Mouse (Mus musculus) limb, embryonic 14.5 days (tissue): Measurements from ENCODE around the gene Plcb3. TPM values are rescaled to one million over a fixed set of nuclear protein-coding genes. Genes with fewer than 3 reads are reported as not detected.

Experiments
- ATAC-seq: fragments of 200-750 bp; cut with Nextera tagmentation; 2 replicates; pipeline ENCODE4 v1.8.0; 2017; ENCODE audit warnings: low read depth, moderate number of reproducible peaks, moderate TSS enrichment; ENCODE audit not compliant: low FRiP score
- DNase-seq: peaks from one replicate; pipeline ENCODE4 v3.0.0-alpha.2; 2015; ENCODE audit warnings: low spot score
- H3K27ac ChIP-seq: fragments of 300-500 bp; sonication (generic); replicated peaks from 2 replicates; pipeline ENCODE4 v1.5.1; 2014; ENCODE audit warnings: low read depth, mild to moderate bottlenecking, low read length, moderate library complexity, mixed read lengths
- H3K27me3 ChIP-seq: fragments of 300-500 bp; sonication (generic); 2 replicates; pipeline ENCODE4 v1.6.1; 2014; ENCODE audit warnings: low read length, mixed read lengths; ENCODE audit not compliant: control insufficient read depth, insufficient read depth
- H3K36me3 ChIP-seq: fragments of 300-500 bp; sonication (generic); 2 replicates; pipeline ENCODE4 v1.6.1; 2014; ENCODE audit warnings: mild to moderate bottlenecking, low read length, moderate library complexity, mixed read lengths; ENCODE audit not compliant: control insufficient read depth, insufficient read depth
- H3K4me1 ChIP-seq: fragments of 300-500 bp; sonication (generic); 2 replicates; pipeline ENCODE4 v1.6.1; 2014; ENCODE audit warnings: antibody characterized with exemption, low read length, mixed read lengths; ENCODE audit not compliant: control insufficient read depth, insufficient read depth
- H3K4me2 ChIP-seq: fragments of 300-500 bp; sonication (generic); replicated peaks from 2 replicates; pipeline ENCODE4 v1.6.1; 2014; ENCODE audit warnings: low read depth, mild to moderate bottlenecking, low read length, moderate library complexity; ENCODE audit not compliant: severe bottlenecking
- H3K4me3 ChIP-seq: fragments of 300-500 bp; sonication (generic); replicated peaks from 2 replicates; pipeline ENCODE4 v1.5.1; 2014; ENCODE audit warnings: low read length
- H3K9ac ChIP-seq: fragments of 300-500 bp; sonication (generic); 2 replicates; pipeline ENCODE4 v1.6.1; 2014; ENCODE audit warnings: mild to moderate bottlenecking, low read depth, low read length, moderate library complexity; ENCODE audit not compliant: severe bottlenecking
- H3K9me3 ChIP-seq: fragments of 300-500 bp; sonication (generic); 2 replicates; pipeline ENCODE4 v1.6.1; 2016; ENCODE audit warnings: low read length; ENCODE audit not compliant: control insufficient read depth
- POLR2A ChIP-seq: fragments of 200-500 bp; IDR thresholded peaks from 2 replicates; pipeline ENCODE4 v1.8.0; 2012; ENCODE audit warnings: inconsistent platforms, mild to moderate bottlenecking, moderate library complexity, borderline replicate concordance; ENCODE audit not compliant: insufficient read depth, insufficient read length; ENCODE audit errors: extremely low read depth
- WGBS: fragments of 180-500 bp; shearing (Covaris S2); extraction: QIAGEN DNeasy Blood & Tissue Kit; methylation state at CpG from one replicate; pipeline ENCODE4 v1.1.7; 2014; 5-methylcytosine and 5-hydroxymethylcytosine counted together
- polyA plus RNA-seq, 2 experiments: library from polyadenylated mRNA; depleted of rRNA in 1 of 2; stranded (reverse) in 1 of 2; unstranded in 1 of 2; fragments of >200 nt; fragmentation: Nextera tagmentation in 1 of 2; extraction: Ambion mirVana in 1 of 2; gene quantifications; 2 replicates each; pipeline versions ENCODE4 v1.2.1 to v1.2.3; 2012 to 2014

Plcb3 gene
- polyA plus RNA-seq, 2 experiments = 36.6 to 80.6 TPM

DNA sequence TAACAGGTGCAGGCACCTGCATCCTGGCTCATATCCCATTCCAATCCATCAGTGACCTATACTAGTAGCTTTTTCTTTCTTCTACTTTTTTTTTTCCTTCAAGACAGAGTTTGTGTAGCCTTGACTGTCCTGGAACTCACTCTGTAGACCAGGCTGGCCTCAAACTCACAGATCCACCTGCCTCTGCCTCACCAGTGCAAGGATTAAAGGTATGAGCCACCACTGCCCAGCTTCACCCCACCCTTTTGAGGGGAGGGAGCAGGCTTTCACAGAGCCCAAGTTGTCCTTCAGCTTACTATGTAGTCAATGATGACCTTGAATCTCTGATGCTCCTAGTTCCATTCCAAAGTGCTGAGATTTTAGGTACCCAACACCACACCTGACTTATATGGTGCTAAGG lies 56.8 kb downstream of the Plcb3 start:
- Histone ChIP-seq H3K36me3 (no peaks in the 10 kb centered on the region), H3K27me3 (peaks cover 16% of the 10 kb centered on the region)
- ATAC-seq = no peak

DNA sequence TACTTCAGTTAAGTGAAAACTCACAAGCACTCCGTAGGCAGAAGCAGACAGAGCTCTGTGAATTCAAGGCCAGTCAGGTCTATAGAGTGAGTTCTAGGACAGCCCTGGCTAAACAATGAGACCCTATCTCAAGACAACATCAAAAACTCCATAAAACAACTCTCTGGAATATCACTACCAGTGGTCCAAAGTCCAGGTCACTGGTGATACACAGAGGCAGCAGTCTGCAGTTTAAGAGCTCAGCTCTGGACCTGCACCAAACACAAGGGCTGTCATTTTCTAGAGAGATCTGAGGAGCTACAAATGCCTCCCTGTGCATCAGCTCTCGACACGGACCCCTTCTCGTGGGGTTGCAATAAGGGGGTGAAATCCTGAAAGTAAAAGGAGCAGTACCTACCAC lies 57.9 kb downstream of the Plcb3 start:
- Histone ChIP-seq H3K36me3 (peaks cover 2% of the 10 kb centered on the region), H3K27me3 (peaks cover 5% of the 10 kb centered on the region; the same call in 1 of the 2 replicates), H3K4me2 (no peak overlapping the region), H3K27ac (no peak overlapping the region), H3K9me3 (no peaks in the 10 kb centered on the region), H3K4me3 (no peak overlapping the region), H3K9ac (no peak overlapping the region), H3K4me1 (peaks cover 11% of the 10 kb centered on the region; the same call in 1 of the 2 replicates)
- ATAC-seq = no peak
- 93% methylated on average over 4 of the region's 4 CpGs for WGBS
- no peak for DNase-seq
- TF ChIP-seq POLR2A = no peak

More for the DNA sequence above, 56.8 kb downstream of the Plcb3 start:
- Histone ChIP-seq H3K4me3 (no peak overlapping the region), H3K4me2 (no peak overlapping the region), H3K27ac (no peak overlapping the region), H3K4me1 (peaks cover 11% of the 10 kb centered on the region; the same call in 1 of the 2 replicates), H3K9me3 (no peaks in the 10 kb centered on the region), H3K9ac (no peak overlapping the region)
- DNase-seq = no peak
- TF ChIP-seq POLR2A = no peak

DNA sequence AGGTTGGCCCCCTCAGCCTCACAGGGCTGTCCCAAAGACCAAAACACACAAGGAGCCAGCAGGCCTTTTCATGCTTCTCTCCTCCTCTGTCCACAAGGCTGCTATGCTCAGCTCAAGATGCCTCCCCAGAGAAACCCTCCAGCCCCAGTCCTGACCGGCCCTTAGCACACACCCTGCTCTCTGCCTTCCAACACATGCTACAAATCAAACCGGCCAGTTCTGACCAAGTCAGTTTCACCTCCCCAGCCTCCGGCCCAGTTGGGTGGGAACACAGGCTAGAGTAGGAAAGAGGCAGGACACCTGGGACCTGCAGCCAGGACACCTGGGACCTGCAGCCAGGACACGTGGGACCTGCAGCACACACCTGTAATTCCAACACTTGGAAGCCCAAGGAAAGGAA lies 59.8 kb downstream of the Plcb3 start:
- 73% methylated on average over 4 of the region's 4 CpGs for WGBS
- no peak overlapping the region for H3K4me3 ChIP-seq
- no peak overlapping the region for H3K27ac ChIP-seq
- H3K9ac ChIP-seq = no peak overlapping the region
- H3K36me3 ChIP-seq = peaks cover 21% of the 10 kb centered on the region
- DNase-seq = no peak
- no peaks in the 10 kb centered on the region for H3K27me3 ChIP-seq
- TF ChIP-seq POLR2A = no peak
- ATAC-seq = no peak
- H3K9me3 ChIP-seq = no peaks in the 10 kb centered on the region
- H3K4me2 ChIP-seq = no peak overlapping the region
- peaks cover 11% of the 10 kb centered on the region; the same call in 1 of the 2 replicates for H3K4me1 ChIP-seq

DNA sequence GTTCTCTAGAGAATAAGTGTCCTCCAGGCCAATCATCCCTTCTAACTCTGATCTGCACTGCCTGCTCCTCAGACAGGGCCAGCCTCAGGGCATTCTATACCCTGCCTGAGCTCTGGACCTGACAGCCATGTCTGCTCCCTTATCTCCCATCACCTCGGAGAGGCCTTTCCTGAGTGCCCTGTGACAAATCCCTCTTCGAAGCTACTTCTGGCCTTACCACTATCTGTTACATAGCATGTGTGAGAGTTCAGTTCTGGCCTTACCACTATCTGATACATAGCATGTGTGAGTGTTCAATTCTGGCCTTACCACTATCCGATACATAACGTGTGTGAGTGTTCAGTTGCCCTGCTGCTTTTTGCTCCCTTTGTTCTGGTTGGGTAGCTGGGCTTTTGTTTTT lies 61.0 kb downstream of the Plcb3 start:
- 81% methylated on average over 4 of the region's 4 CpGs for WGBS
- Histone ChIP-seq H3K4me3 (no peak overlapping the region), H3K4me1 (peaks cover 2% of the 10 kb centered on the region; the same call in 1 of the 2 replicates), H3K9ac (no peak overlapping the region), H3K36me3 (peaks cover 26% of the 10 kb centered on the region), H3K9me3 (no peaks in the 10 kb centered on the region), H3K4me2 (no peak overlapping the region), H3K27ac (no peak overlapping the region), H3K27me3 (no peaks in the 10 kb centered on the region)
- no peak for TF ChIP-seq POLR2A
- no peak for DNase-seq
- no peak for ATAC-seq

DNA sequence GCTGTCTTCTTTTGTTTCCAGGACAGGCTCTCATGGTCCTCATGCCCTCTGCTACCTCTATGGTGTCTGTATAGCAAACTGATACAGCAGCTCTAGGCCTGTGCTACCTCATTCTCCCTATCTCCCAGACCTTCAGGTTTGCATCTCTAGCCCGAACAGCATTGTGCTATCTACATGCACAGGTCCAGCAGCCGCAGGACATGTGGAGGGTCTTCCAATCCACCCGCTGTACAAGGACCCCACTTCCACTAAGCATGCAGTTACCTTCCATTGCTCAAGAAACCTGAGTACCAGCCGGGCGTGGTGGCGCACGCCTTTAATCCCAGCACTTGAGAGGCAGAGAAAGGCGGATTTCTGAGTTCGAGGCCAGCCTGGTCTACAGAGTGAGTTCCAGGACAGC lies 61.7 kb downstream of the Plcb3 start:
- no peak for TF ChIP-seq POLR2A
- Histone ChIP-seq H3K4me2 (no peak overlapping the region), H3K27ac (no peak overlapping the region), H3K36me3 (peaks cover 26% of the 10 kb centered on the region), H3K4me3 (no peak overlapping the region), H3K27me3 (no peaks in the 10 kb centered on the region), H3K9ac (no peak overlapping the region), H3K9me3 (no peaks in the 10 kb centered on the region), H3K4me1 (no peaks in the 10 kb centered on the region)
- WGBS = 89% methylated on average over 9 of the region's 9 CpGs
- no peak for ATAC-seq
- DNase-seq = no peak

DNA sequence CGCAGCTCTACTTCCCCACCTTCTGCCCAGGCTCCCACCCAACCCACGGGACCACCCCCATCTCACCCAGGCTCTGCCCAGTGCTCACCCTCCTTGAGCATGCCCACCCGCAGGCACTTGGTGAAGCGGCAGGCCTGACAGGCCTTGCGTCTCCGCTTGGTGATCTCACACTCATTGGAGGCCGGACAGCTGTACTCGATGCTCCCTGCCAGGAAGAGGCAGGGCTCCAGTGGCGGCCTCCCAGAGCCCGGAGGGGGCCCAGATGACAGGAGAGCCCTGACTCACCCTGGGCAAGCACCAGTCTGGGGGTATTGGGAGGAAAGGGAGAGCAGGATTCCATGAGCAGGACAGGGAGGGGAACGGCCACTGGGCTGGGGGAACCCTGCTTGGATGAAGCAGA lies 62.3 kb downstream of the Plcb3 start:
- Histone ChIP-seq H3K27me3 (no peaks in the 10 kb centered on the region), H3K36me3 (peaks cover 26% of the 10 kb centered on the region), H3K4me3 (no peak overlapping the region), H3K9me3 (no peaks in the 10 kb centered on the region), H3K9ac (no peak overlapping the region), H3K27ac (no peak overlapping the region), H3K4me2 (no peak overlapping the region), H3K4me1 (no peaks in the 10 kb centered on the region)
- 88% methylated on average over 11 of the region's 11 CpGs for WGBS
- DNase-seq = no peak
- ATAC-seq = no peak
- TF ChIP-seq POLR2A = no peak
